Mouse (Mus musculus) heart, postnatal 36 days (tissue): ENCODE measurements around the gene Dock8. TPM values are rescaled to one million over a fixed set of nuclear protein-coding genes. Genes with fewer than 3 reads are reported as not detected.

Source experiments
- DNase-seq, 2 experiments: peaks; one replicate each; pipeline ENCODE4 v3.0.0; 2021 to 2022
- intact Hi-C: fragments of 180-260 bp; cut with DNase I; formaldehyde crosslinking; loops from one replicate; pipeline ENCODE4 v1.15.1; 2025
- total RNA-seq, 2 experiments: library from RNA; stranded (reverse); gene quantifications; 2 replicates each; pipeline ENCODE4 v1.2.3; 2021

Gene Dock8
- total RNA-seq = 10 to 100 TPM; 17.5 to 27.3 TPM

DNA sequence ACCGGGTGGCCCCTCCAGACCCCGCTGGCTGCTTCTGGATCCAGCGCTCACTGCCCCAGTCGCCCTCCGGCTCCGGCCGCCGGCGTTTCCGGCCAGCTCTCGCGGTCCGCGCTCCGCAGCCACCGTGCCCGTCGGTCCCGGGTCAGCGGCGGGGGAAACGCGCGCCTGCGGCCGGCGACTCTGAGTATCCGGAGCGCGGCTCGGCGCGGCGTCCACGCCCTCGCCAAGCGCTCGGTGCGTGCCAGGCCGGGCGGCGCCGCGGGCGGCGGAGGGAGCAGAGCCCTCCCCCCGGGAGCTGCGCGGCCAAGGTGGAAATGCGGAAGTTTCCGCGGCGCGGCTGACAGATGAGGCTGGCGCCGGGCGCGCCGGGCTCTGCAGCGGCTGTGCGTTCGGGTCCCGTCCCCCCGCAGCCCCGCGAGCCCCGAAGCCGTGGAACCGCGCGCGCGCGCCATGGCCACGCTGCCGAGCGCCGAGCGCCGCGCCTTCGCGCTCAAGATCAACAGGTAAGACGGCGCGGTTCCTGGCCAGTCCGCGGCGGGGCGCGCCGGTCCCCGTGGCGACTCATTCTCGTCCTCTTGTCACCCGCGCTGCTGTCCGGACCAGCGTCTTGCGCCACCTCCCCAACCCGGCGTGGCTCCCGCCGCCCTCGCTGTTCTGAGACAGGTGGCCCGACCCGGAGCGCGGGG is at the start of gene Dock8:
Gene Dock8 (plus strand): TSS at position 334 of the 686 bp plus-strand sequence.
- intact Hi-C loops = loop anchor here (2.0 kb wide), 1 partner anchor 39 kb away; the partner anchor contains the start of gene Cbwd1
- DNase-seq = peak; percentile 74 to 80

DNA sequence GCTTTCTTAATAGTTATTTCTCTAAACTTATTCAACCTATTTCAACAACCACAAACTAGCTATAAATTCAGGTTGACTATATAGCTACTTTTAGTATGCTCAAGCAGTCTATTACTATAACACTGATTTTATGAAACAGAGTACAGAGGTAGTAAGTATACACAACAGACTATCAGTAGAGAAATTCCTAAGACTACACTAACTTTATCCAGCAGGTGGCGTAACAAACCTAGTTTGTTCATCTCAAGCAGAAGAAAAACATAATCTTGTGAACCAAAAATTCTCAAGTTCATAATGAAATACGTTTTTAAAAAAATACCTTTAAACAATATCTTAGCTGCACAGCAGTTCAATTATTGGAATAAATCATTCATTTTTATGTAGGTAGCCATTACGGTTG is 40.8 kb upstream of the Dock8 start:
- DNase-seq = no peak
- intact Hi-C loops = loop anchor here (2.0 to 5.0 kb wide), 2 partner anchors 492 to 679 kb away; no protein-coding TSS in a partner anchor

- intact Hi-C loops = loop anchor here (2.0 to 5.0 kb wide), 2 partner anchors 37 to 146 kb away; partner anchors contain the start of gene Dock8
- peak; percentile 96 for DNase-seq
These were observed 38.0 kb upstream of the Dock8 start, which contains the start of gene Cbwd1 for GRCm38 (mm10) chr19:24961172-24961962. Gene Cbwd1, minus strand, starts transcription at chr19:24961610.

DNA sequence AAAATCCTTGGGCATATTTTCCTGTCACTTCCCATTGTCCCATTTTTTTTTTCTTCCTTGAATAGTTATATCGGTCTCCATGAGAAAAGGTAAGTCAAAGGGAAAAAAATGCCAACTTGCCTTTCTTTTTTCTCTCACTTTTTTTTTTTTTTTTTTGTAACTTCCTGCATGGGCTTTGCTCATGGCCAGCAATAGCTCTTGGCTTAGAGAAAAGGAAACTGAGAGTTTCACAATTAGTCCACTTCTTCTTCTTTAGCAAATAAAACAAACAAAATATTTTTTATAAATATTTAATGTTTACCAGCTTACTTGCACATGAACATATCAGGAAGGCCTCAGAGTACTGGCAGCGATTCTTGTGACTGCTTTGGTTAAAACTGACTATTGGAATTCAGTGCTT is 33.1 kb upstream of the Dock8 start:
- intact Hi-C loops = no loop called here
- DNase-seq = no peak

DNA sequence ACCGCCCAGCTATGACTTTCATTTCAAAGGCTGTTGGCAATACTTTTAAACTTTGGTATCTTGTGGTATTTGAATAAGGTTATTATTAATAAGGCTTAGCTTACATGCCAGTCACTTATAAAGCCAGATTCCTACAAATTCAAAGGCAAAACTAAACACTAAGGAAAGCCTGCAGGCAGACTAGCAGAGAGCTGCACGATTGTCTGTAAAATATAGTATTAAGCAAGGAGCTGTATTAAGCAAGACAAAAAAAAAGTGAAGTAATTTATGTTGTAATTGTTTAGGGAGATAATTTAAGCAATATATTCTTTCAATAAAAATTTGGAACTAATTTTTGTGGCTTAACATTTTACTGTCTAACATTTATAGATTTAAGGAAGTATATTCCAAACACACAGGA is 32.4 kb upstream of the Dock8 start:
- intact Hi-C loops = no loop called here
- no peak for DNase-seq

- intact Hi-C loops = no loop called here
These were observed 28.0 kb upstream of the Dock8 start for GRCm38 (mm10) chr19:24971307-24971706.

GRCm38 (mm10) chr19:24972701-24973390 is 26.5 kb upstream of the Dock8 start:
- no peak for DNase-seq
- intact Hi-C loops = no loop called here

More at GRCm38 (mm10) chr19:24971307-24971706, 28.0 kb upstream of the Dock8 start:
- no peak for DNase-seq

DNA sequence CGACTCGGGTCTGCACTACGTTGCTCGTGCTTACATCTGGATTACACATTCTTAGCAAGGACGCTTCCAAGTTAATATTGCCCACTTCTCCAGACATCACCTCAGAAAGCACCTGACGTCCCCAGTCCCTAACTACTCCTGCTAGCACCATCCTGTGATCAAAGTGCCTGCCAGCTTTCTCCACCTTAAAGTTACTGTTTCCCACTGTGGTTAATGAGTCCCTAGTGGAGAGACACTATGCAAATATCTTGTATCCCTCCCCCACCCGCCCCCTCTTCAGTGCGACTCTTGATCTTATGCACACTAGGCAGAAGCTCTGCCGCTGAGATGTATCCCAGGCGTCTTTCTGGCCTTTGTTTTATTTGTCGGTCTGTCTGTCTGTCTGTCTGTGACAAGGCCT is 21.3 kb upstream of the Dock8 start:
- no peak for DNase-seq
- intact Hi-C loops = no loop called here

GRCm38 (mm10) chr19:24978852-24979842 is 20.2 kb upstream of the Dock8 start:
- intact Hi-C loops = no loop called here
- DNase-seq = no peak

- intact Hi-C loops = no loop called here
- DNase-seq = no peak
These were observed 18.0 kb upstream of the Dock8 start for GRCm38 (mm10) chr19:24981294-24981693.

DNA sequence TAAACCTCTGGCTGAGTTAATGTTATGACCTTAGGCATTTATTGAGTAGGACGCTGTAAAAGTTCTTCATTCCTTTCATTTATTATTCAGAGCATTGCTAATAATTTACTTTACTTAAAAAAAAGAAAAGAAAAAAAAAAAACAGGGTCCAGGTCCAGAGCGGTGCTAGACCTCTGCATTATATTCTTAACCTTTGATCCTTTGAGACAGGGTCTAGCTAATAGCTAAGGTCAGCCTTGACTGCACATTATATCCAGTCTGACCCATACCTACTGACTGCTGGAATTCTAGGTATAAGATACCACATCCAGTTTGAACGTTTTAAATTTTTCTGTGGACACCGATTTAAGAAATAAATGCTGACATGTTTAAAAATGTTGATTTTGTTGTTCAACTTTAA is 16.3 kb upstream of the Dock8 start:
- no peak for DNase-seq
- intact Hi-C loops = no loop called here

GRCm38 (mm10) chr19:24983857-24984498 is 15.4 kb upstream of the Dock8 start:
- intact Hi-C loops = no loop called here

DNA sequence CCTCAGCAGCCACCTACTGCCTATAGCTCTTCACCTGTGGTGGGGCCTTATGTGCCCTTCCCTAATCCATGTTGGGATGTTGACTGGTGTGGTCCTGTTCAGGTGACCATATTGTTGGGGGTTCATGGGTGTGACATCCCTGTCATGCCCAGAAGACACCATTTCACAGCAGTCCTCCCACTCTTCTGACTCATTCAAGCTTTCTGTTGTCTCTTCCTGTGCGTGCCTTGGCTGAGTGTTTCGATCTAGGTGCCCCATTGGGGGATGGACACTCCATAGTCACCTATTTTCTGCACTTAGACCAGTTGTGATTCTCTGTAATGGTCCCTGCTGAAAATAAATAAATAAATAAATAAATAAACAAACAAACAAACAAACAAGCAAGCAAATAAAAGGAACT is 14.3 kb upstream of the Dock8 start:
- DNase-seq = no peak
- intact Hi-C loops = no loop called here

More at GRCm38 (mm10) chr19:24983857-24984498, 15.4 kb upstream of the Dock8 start:
- DNase-seq = no peak

GRCm38 (mm10) chr19:24987355-24987754 is 12.0 kb upstream of the Dock8 start:
- intact Hi-C loops = no loop called here
- DNase-seq = no peak

DNA sequence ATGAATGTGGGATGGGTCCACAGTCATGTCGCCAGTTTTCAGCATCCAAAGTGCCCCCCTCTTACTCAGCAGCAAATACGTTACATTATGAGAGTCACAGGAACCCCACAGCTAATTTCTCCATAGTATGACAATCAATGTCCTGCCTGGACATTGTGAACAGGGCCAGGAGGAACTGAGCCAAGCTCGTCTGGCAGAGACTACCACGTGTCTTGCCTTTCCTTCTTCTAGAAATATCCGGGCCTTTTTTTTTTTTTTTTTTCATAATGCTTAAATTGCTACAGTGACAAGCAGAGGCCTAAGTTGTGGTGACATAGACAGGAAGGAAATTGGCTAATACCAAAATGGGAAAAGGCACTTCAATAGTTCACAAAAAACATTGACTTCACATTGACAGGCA is 10.5 kb upstream of the Dock8 start:
- intact Hi-C loops = no loop called here
- peak; percentile 33 to 40 for DNase-seq

DNA sequence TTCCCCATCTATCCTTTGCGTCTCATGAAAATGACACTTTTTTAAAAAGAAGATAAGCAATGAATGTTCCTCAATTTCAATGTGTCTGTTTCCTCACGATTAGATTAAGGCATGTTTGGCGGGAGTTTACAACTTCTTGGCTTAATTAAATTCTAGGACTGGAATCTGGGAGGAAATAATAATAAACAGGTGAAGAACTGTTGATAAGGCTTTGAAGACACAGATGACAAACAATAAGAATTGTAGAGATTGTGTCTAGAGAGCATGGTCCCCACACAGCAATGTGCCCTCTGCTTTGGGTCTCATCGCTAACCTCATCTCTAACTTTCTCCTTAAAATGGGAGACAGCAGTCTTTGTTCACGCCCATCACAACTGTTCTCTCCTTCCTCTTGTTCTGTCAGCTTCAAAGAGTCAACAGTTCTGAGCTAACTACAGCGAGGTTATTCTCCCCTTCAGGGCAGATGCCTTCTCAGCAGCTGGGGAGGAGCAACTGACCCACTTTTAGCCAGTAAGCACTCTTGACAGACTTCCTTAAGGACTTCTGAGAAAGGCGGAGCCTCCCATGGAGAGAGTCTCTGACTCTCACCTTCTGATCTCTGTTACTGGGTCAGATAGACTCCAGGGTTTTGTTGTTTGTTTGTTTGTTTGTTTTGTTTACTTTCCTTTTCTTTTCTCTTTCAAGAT is 9.1 kb upstream of the Dock8 start:
- intact Hi-C loops = no loop called here

GRCm38 (mm10) chr19:24993526-24993925 is 5.8 kb upstream of the Dock8 start:
- DNase-seq = no peak
- intact Hi-C loops = no loop called here

More for the DNA sequence above, 9.1 kb upstream of the Dock8 start:
- no peak for DNase-seq

GRCm38 (mm10) chr19:24994900-24995299 is 4.4 kb upstream of the Dock8 start:
- intact Hi-C loops = no loop called here
- DNase-seq = no peak
